Mouse (Mus musculus): Measurements from ENCODE around the gene Slc16a6. TPM values are rescaled to one million over a fixed set of nuclear protein-coding genes. Genes with fewer than 3 reads are reported as not detected.

The Slc16a6 gene
- polyA plus RNA-seq, 1 experiment from 2014 or later, result 8.4 TPM

DNA sequence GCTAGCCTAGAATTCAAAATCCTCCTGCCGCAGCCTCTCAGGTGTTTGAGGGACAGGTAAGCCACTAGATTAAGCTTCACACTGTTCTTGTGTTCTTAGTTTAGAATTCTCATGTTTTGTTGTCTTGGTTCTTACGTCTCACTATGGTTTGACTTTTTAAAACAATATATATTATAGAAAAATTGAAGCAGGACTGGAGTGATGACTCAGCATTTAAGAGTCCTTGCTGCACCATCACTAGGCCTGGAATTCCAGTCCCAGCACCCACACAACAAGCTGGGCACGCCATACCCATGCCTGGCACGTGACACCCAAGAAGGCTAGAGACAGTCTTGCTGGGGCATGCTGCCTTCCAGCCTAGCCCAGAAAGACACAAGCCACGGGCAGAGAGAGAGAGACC is 67.0 kb downstream of the Slc16a6 start:
- H3K4me3 ChIP-seq (ENCODE audit: low read length), result no peak overlapping the region
- no peaks in the 10 kb centered on the region for H3K9me3 ChIP-seq (ENCODE audit: low read length)
- no peak overlapping the region for H3K27ac ChIP-seq (ENCODE audit: low read length)
- H3K4me1 ChIP-seq (ENCODE audit: insufficient read depth, low read length), result no peaks in the 10 kb centered on the region
- WGBS, result 88% methylated on average over 5 of the region's 5 CpGs
- no peak overlapping the region for H3K4me2 ChIP-seq (replicated peaks; ENCODE audit: low read depth, low read length)
- no peak overlapping the region for H3K9ac ChIP-seq (replicated peaks; ENCODE audit: low read length)
- no peaks in the 10 kb centered on the region for H3K27me3 ChIP-seq (ENCODE audit: insufficient read depth, low read length)
- ATAC-seq (ENCODE audit: low FRiP score, low TSS enrichment), result no peak
- H3K36me3 ChIP-seq (ENCODE audit: insufficient read depth, low read length), result no peaks in the 10 kb centered on the region

Small RNA genes lying within 50 kb of the gene (microRNA-seq; reads per million reads assigned to microRNA genes)
- gene Gm25540, result not detected

Other genes with a start within 250 kb of the Slc16a6 start
- 1.2 and 1.9 TPM in 2 replicates for gene Rgs9, start 175.5 kb downstream of the Slc16a6 start, polyA plus RNA-seq (2015; fragmentation: Nextera tagmentation; extraction: Ambion mirVana)
- gene Gna13, start 110.8 kb downstream of the Slc16a6 start, polyA plus RNA-seq (2015; fragmentation: Nextera tagmentation; extraction: Ambion mirVana), result 22.0 and 24.1 TPM in 2 replicates
- gene 9930022D16Rik, start 59.7 kb downstream of the Slc16a6 start, polyA plus RNA-seq (2015; fragmentation: Nextera tagmentation; extraction: Ambion mirVana), result not detected in 2 replicates
- gene Amz2, start 47.7 kb downstream of the Slc16a6 start, polyA plus RNA-seq (2015; fragmentation: Nextera tagmentation; extraction: Ambion mirVana), result 42.7 and 45.7 TPM in 2 replicates
- gene Arsg, start 224 bp downstream of the Slc16a6 start, polyA plus RNA-seq (2015; fragmentation: Nextera tagmentation; extraction: Ambion mirVana), result 5.3 and 6.5 TPM in 2 replicates
- 35.8 and 36.4 TPM in 2 replicates for gene Wipi1, start 138.4 kb upstream of the Slc16a6 start, polyA plus RNA-seq (2015; fragmentation: Nextera tagmentation; extraction: Ambion mirVana)
- 375 and 395 TPM in 2 replicates for gene Prkar1a, start 175.8 kb upstream of the Slc16a6 start, polyA plus RNA-seq (2015; fragmentation: Nextera tagmentation; extraction: Ambion mirVana)
- 2.9 TPM in 2 replicates for gene Fam20a, start 248.7 kb upstream of the Slc16a6 start, polyA plus RNA-seq (2015; fragmentation: Nextera tagmentation; extraction: Ambion mirVana)